Mouse (Mus musculus) liver, embryonic 16.5 days (tissue): ENCODE data around the gene Rassf10. TPM values are rescaled to one million over a fixed set of nuclear protein-coding genes. Genes with fewer than 3 reads are reported as not detected.

ENCODE experiments used
- ATAC-seq: fragments of 200-750 bp; cut with Nextera tagmentation; 2 replicates; pipeline ENCODE4 v1.8.0; 2017; ENCODE audit warnings: low read depth, mild to moderate bottlenecking, moderate number of reproducible peaks, moderate library complexity
- H3K27ac ChIP-seq: fragments of 300-500 bp; sonication (generic); 2 replicates; pipeline ENCODE4 v1.5.1; 2014; ENCODE audit warnings: mild to moderate bottlenecking, low read length
- H3K27me3 ChIP-seq: fragments of 300-500 bp; sonication (generic); 2 replicates; pipeline ENCODE4 v1.6.1; 2014; ENCODE audit warnings: low read depth, low read length, mixed read lengths; ENCODE audit not compliant: control insufficient read depth, insufficient read depth
- H3K36me3 ChIP-seq: fragments of 300-500 bp; sonication (generic); 2 replicates; pipeline ENCODE4 v1.6.1; 2014; ENCODE audit warnings: mild to moderate bottlenecking; ENCODE audit not compliant: control insufficient read depth, insufficient read depth
- H3K4me1 ChIP-seq: fragments of 300-500 bp; sonication (generic); 2 replicates; pipeline ENCODE4 v1.6.1; 2014; ENCODE audit warnings: low read depth, low read length, mixed read lengths; ENCODE audit not compliant: control insufficient read depth
- H3K4me2 ChIP-seq: fragments of 300-500 bp; sonication (generic); 2 replicates; pipeline ENCODE4 v1.6.1; 2014; ENCODE audit warnings: low read depth, low read length, mixed read lengths
- H3K4me3 ChIP-seq: fragments of 300-500 bp; sonication (generic); 2 replicates; pipeline ENCODE4 v1.5.1; 2014; ENCODE audit warnings: low read depth, mild to moderate bottlenecking, low read length
- H3K9ac ChIP-seq: fragments of 300-500 bp; sonication (generic); 2 replicates; pipeline ENCODE4 v1.6.1; 2014; ENCODE audit warnings: low read depth, low read length
- H3K9me3 ChIP-seq: fragments of 300-500 bp; sonication (generic); replicated peaks from 2 replicates; pipeline ENCODE4 v1.6.1; 2016; ENCODE audit warnings: low read length; ENCODE audit not compliant: control insufficient read depth
- WGBS: fragments of 180-500 bp; shearing (Covaris S2); extraction: QIAGEN DNeasy Blood & Tissue Kit; methylation state at CpG from one replicate; pipeline ENCODE4 v1.1.7; 2014; ENCODE audit not compliant: insufficient replicate concordance; 5-methylcytosine and 5-hydroxymethylcytosine counted together
- polyA plus RNA-seq: library from polyadenylated mRNA; unstranded; fragments of >200 nt; fragmentation: Nextera tagmentation; extraction: Ambion mirVana; gene quantifications from 2 replicates; pipeline ENCODE4 v1.2.1, GENCODE M21; 2015

The Rassf10 gene
- polyA plus RNA-seq: 0.04 TPM in 1 of 2 replicates, not detected in the other

DNA sequence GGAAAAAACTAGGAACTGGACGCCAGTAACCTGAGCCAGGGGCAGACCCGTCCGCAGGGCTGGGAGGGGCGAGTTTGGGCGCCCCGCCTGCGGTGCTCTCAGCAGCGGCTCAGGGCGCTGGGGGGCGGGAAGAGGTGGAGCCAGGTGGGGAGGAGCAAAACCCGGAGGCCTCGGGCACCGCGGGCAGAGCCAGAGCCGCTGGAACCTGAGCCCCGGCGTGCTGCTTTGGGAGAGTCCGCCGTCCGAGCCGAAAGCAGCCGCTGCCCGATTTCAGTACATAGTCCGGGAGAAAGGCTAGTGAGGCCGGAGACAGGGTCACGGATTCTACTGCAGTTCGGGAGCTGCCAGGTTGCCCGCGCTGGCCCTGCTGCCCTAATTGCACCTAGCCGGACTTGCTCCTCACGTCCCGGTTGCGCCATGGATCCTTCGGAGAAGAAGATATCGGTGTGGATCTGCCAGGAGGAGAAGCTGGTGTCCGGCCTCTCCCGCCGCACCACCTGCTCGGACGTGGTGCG lies at the start of gene Rassf10:
TSS of gene Rassf10 (plus strand) at position 186 of the 515 bp plus-strand sequence.
- ATAC-seq: peak; percentile 85
- H3K27me3 ChIP-seq: peaks cover 37% of the 10 kb centered on the region
- no peak within 1 kb of the TSS for H3K27ac ChIP-seq
- peak within 1 kb of the TSS; percentile 60 for H3K4me2 ChIP-seq
- WGBS: 2% methylated on average over 39 of the region's 41 CpGs
- H3K9me3 ChIP-seq: no peaks in the 10 kb centered on the region
- peak within 1 kb of the TSS; percentile 43 for H3K4me3 ChIP-seq
- no peak within 1 kb of the TSS for H3K9ac ChIP-seq
- H3K36me3 ChIP-seq: no peaks in the 10 kb centered on the region
- no peaks in the 10 kb centered on the region; the same call in none of the 2 replicates for H3K4me1 ChIP-seq

DNA sequence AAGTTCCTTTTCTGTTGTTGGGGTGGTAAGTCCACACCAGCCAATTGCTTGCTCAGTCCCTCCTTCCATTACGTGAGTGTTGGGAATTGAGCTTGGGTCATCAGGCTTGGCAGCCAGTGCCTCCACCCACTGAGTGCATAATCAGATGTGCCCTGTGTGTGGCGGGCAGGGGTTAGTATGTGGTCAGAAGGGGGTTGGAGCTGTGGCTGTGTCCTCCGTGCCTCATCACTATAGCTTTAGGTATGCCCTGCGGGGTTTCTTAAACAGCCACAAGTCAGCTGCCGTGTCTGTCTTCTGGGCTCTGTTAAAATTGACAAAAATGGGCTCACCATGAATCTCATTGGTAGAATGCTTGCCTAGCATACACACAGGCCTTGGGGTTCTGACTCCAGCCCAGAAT lies 46.9 kb upstream of the Rassf10 start:
- no peak overlapping the region for H3K4me2 ChIP-seq
- no peak for ATAC-seq
- 61% methylated on average over 5 of the region's 5 CpGs for WGBS

DNA sequence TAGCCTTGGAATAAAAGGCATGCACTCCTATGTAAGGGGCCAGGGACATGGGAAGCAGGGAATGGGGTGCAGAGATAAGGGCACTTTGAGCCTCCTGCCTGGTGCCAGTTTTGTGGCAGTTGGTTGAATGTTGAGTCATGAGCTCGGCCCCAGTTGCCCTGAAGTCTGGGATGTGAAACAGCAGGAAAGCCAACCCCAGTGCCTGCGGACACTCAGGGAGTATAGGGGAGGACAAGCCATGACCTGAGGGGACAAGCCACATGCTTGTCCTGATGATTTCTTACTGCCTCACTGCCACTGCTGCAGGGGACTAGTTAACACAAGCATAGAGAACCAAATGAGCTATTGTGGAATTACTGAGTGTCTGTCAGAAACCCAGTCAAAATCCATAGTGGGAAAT lies 46.3 kb upstream of the Rassf10 start:
- Histone ChIP-seq H3K4me3 (no peak overlapping the region), H3K4me1 (no peaks in the 10 kb centered on the region), H3K9ac (no peak overlapping the region), H3K27me3 (no peaks in the 10 kb centered on the region), H3K36me3 (no peaks in the 10 kb centered on the region), H3K27ac (no peak overlapping the region), H3K9me3 (no peaks in the 10 kb centered on the region), H3K4me2 (no peak overlapping the region)
- 63% methylated on average over 2 of the region's 2 CpGs for WGBS
- ATAC-seq: no peak

More for the DNA sequence above, 46.9 kb upstream of the Rassf10 start:
- Histone ChIP-seq H3K4me3 (no peak overlapping the region), H3K9ac (no peak overlapping the region), H3K27ac (no peak overlapping the region), H3K27me3 (no peaks in the 10 kb centered on the region), H3K4me1 (no peaks in the 10 kb centered on the region), H3K9me3 (no peaks in the 10 kb centered on the region), H3K36me3 (no peaks in the 10 kb centered on the region)

DNA sequence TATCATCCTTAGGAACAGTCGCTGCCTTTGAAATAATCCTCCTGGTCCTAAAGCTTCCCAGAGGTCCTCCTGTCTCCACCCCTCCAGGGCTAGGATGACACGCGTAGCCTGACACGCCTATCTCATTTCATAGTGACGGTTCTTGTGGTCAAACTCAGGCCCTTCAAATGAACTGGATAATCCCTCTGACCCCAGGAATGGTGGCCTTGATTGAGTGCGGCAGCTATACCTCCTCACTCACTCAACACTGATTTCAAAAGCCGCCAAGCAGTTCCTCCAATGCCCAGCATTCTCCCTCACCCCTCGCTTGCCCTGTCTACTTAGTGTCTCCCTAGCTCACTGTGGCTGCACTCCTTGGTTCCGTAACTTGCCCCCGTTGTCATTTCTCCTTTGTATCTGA lies 44.6 kb upstream of the Rassf10 start:
- Histone ChIP-seq H3K27me3 (no peaks in the 10 kb centered on the region), H3K4me2 (no peak overlapping the region), H3K9me3 (no peaks in the 10 kb centered on the region), H3K9ac (no peak overlapping the region), H3K4me1 (no peaks in the 10 kb centered on the region), H3K27ac (no peak overlapping the region), H3K4me3 (no peak overlapping the region), H3K36me3 (no peaks in the 10 kb centered on the region)
- 65% methylated on average over 10 of the region's 10 CpGs for WGBS
- ATAC-seq: no peak

DNA sequence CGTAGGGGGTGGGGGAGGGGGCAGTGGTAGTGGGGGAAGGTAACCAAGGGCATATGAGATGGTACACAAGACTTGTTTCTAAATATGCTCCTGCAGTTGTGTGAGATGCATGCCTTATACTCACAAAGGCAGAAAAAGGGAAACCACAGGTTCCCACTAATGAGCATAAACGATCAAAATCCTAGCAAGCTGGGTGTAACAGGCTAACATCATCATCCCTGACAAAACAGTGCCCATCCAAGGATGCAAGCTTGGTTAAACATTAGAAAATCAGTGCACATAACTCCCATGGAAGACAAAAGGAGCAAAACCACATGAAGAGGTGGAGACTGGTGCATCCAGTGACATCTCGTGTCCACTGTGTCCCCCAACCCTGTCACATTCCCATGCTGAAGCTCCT lies 40.8 kb upstream of the Rassf10 start:
- H3K9me3 ChIP-seq: no peaks in the 10 kb centered on the region
- no peak overlapping the region for H3K4me2 ChIP-seq
- no peak overlapping the region for H3K4me3 ChIP-seq
- no peak overlapping the region for H3K27ac ChIP-seq
- no peaks in the 10 kb centered on the region for H3K4me1 ChIP-seq
- no peak overlapping the region for H3K9ac ChIP-seq
- no peaks in the 10 kb centered on the region; the same call in 1 of the 2 replicates for H3K27me3 ChIP-seq
- no peak for ATAC-seq
- 59% methylated on average over 3 of the region's 3 CpGs for WGBS
- H3K36me3 ChIP-seq: no peaks in the 10 kb centered on the region

DNA sequence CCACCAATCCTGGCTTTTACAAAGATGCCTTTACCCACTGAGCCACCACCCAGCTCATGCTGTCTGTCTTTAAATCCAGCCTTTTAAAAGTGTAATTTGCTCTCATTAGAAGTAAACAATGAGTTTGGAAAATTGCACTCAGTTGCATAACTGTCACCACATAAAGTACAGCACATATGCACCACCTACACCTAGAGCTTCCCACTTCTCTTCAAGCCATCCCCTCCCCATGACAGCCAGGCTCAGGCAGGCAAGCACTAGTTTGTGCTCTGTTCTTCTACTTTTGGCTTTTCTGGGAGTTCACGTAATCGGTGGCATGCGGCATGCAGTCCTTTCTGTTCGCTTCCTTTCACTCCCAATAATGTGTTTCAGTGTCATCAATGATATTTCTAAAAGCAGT lies 38.2 kb upstream of the Rassf10 start:
- Histone ChIP-seq H3K9ac (no peak overlapping the region), H3K4me2 (no peak overlapping the region), H3K4me1 (no peaks in the 10 kb centered on the region), H3K9me3 (no peaks in the 10 kb centered on the region), H3K27me3 (no peaks in the 10 kb centered on the region; the same call in 1 of the 2 replicates), H3K27ac (no peak overlapping the region), H3K4me3 (no peak overlapping the region), H3K36me3 (no peaks in the 10 kb centered on the region)
- WGBS: 66% methylated on average over 4 of the region's 4 CpGs
- ATAC-seq: no peak

DNA sequence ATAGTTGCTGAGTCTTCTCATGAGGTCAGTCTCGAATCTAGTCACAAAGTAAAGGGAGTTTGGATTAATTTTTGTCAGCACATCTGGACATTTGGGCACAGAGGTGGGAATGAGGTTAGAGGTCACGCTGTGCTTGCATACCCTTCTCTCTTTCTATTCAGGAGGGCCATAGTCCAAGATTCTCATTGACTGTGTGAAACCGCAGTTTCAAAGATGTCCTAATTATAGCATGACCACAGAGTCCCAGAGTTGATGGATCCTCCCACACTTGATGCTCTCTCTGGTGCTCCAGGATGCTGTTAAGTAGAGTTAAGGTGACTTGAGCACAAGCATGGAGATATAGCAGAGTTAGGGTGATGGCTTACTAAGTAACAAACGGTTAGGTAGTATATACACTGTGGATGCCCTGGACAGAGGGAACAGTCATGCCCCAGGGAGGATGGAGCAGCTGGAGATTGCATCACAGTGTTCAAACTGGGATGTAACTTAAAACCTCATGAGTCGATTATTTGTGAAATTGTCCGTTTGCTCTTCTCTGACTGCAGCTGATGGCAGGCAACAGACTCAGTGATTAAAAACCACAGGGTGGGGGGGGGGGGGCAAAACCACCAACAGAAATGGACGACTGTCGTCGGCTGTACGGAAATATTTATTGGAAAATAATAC lies 36.0 kb upstream of the Rassf10 start:
- H3K36me3 ChIP-seq: no peaks in the 10 kb centered on the region
- H3K4me3 ChIP-seq: no peak overlapping the region
- no peaks in the 10 kb centered on the region for H3K4me1 ChIP-seq
- no peak overlapping the region for H3K27ac ChIP-seq
- no peak overlapping the region for H3K9ac ChIP-seq
- H3K4me2 ChIP-seq: no peak overlapping the region
- WGBS: 36% methylated on average over 10 of the region's 10 CpGs
- no peaks in the 10 kb centered on the region for H3K9me3 ChIP-seq
- no peaks in the 10 kb centered on the region; the same call in 1 of the 2 replicates for H3K27me3 ChIP-seq
- ATAC-seq: no peak

DNA sequence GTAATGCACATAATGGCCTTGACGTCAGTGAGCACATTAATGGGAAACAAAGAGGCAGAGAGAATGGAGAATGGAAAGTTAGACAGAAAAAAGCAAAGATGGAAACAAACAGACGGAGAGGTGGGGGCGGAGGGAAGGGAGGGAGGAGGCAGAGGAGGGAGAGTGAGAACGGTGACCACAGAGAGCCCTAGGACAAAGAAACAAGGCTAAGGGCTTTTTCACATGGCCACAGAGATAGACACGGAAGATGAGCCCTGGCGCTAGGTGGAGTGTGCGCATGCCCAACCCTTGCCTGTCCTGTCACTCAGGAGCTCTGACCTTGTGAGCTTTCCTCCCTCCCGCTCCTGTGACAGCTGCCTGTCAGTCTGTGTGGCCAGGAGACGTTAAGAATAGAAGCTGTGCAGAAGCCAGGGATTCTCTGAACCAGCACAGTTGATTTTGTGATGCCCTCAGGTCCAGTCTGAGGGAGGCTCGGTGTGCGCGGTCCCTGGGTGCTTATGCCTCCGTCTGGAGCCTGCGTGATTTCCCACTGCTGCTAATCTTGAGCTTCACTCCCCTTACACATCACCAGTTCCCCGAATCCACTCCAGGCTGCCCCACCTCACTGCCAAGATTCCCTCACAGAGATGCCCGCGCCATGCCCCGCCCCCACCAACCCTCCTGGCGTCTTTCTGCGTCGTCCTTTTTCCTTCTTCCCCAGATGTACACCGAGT lies 35.3 kb upstream of the Rassf10 start:
- Histone ChIP-seq H3K4me3 (no peak overlapping the region), H3K9me3 (no peaks in the 10 kb centered on the region), H3K27ac (no peak overlapping the region), H3K9ac (no peak overlapping the region), H3K4me1 (no peaks in the 10 kb centered on the region), H3K36me3 (no peaks in the 10 kb centered on the region), H3K4me2 (no peak overlapping the region), H3K27me3 (no peaks in the 10 kb centered on the region; the same call in 1 of the 2 replicates)
- WGBS: 50% methylated on average over 22 of the region's 22 CpGs
- no peak for ATAC-seq

DNA sequence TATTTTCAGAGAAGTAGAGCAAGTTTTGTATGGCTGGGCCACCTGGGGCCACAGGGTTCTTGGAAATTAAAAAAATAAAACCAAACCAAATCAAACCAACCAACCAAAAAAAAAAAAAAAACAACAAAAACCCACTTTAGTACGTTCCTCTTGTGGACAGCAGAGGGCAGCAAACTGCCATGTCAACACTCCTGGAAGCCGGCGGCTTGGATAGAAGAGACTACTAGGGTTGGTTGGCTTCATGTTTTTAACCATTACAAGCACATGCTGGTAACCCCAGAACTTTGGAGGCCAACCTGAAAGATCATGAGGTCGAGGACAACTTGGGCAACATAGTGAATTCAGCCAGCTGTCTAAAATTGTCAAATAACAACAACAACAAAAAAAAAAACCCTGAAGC lies 33.9 kb upstream of the Rassf10 start:
- no peaks in the 10 kb centered on the region; the same call in 1 of the 2 replicates for H3K27me3 ChIP-seq
- H3K4me2 ChIP-seq: no peak overlapping the region
- no peaks in the 10 kb centered on the region for H3K4me1 ChIP-seq
- H3K9ac ChIP-seq: no peak overlapping the region
- H3K36me3 ChIP-seq: no peaks in the 10 kb centered on the region
- H3K27ac ChIP-seq: no peak overlapping the region
- ATAC-seq: no peak
- WGBS: under 1% methylated on average over 4 of the region's 4 CpGs
- no peak overlapping the region for H3K4me3 ChIP-seq
- H3K9me3 ChIP-seq: no peaks in the 10 kb centered on the region
